ENCODE assay signal across 8 mouse cellular contexts in the genomic region with DNA sequence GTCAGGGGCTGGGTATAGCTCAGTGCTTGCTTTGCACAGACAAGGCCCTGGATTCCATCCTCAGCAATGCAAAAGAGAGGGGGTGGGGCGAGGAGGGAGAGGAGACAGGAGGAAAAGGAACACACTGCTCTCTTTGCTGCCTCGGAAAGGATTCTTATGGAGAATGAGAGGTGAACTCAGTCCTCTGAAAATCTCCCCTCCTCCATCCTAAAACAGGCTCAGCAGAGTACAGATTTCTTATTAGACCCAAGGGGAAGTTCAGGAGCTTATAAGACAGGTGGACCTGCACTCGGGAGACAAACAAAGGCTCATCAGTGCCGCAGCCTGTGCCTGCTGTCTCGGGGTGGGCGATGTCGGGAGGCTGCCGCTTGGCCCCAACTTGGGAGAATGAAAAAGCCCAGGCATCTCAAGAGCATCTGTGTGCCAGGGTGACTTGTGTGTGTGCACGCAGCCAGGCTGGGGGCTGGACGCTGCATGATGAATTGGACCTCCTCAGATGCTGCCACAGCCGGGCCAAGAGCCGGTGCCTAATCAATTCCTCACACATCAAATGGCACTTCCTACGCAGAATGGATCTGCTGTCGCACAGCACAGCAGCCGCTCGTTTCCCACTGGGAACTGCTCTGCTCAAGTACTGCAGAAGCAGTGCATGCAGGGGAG. TPM values are rescaled to one million over a fixed set of nuclear protein-coding genes. Genes with fewer than 3 reads are reported as not detected.
DNase-seq lines count a peak whose midpoint lies in the region; ATAC-seq lines count a peak whose summit lies in the region.

No protein-coding gene starts in this region.

- peak overlapping the region; percentile 41 for H3K9ac ChIP-seq in heart, embryonic 13.5 days
- H3K9ac ChIP-seq in intestine, embryonic 15.5 days = no peak overlapping the region

- H3K27me3 ChIP-seq in heart, embryonic 13.5 days (replicated peaks) = peaks cover 20% of the 10 kb centered on the region
- peaks cover 24% of the 10 kb centered on the region for H3K27me3 ChIP-seq in embryonic facial prominence, embryonic 10.5 days (replicated peaks; ENCODE audit: low read depth, poor library complexity, severe bottlenecking)
- H3K27me3 ChIP-seq in intestine, embryonic 15.5 days (replicated peaks) = no peaks in the 10 kb centered on the region

- H3K27ac ChIP-seq in heart, embryonic 13.5 days (replicated peaks) = no peak overlapping the region
- H3K27ac ChIP-seq in embryonic facial prominence, embryonic 10.5 days (replicated peaks) = peak overlapping the region; percentile 66
- H3K27ac ChIP-seq in intestine, embryonic 15.5 days = no peak overlapping the region

- H3K4me1 ChIP-seq in heart, embryonic 13.5 days = peaks cover 22% of the 10 kb centered on the region
- peaks cover 21% of the 10 kb centered on the region for H3K4me1 ChIP-seq in embryonic facial prominence, embryonic 10.5 days
- H3K4me1 ChIP-seq in intestine, embryonic 15.5 days (replicated peaks) = peaks cover 10% of the 10 kb centered on the region; the same call in 1 of the 2 replicates

- H3K36me3 ChIP-seq in heart, embryonic 13.5 days = no peaks in the 10 kb centered on the region
- no peaks in the 10 kb centered on the region for H3K36me3 ChIP-seq in embryonic facial prominence, embryonic 10.5 days (replicated peaks)
- no peaks in the 10 kb centered on the region for H3K36me3 ChIP-seq in intestine, embryonic 15.5 days

- WGBS in heart, embryonic 13.5 days = 9% methylated on average over 16 of the region's 16 CpGs
- WGBS in embryonic facial prominence, embryonic 10.5 days = 7% methylated on average over 16 of the region's 16 CpGs
- 13% methylated on average over 16 of the region's 16 CpGs for WGBS in intestine, embryonic 15.5 days

- peak overlapping the region; percentile 49 for H3K4me2 ChIP-seq in heart, embryonic 13.5 days
- H3K4me2 ChIP-seq in intestine, embryonic 15.5 days (replicated peaks) = peak overlapping the region; percentile 34

- 0 out of 2 replicates have a peak overlapping the region, but pooled peaks have one; percentile 1 for H3K4me3 ChIP-seq in heart, embryonic 13.5 days
- H3K4me3 ChIP-seq in embryonic facial prominence, embryonic 10.5 days = peak overlapping the region; percentile 46
- no peak overlapping the region for H3K4me3 ChIP-seq in intestine, embryonic 15.5 days (replicated peaks)

- DNase-seq in heart, postnatal 4 days = no peak
- peak; percentile 24 for DNase-seq in embryonic facial prominence, embryonic 10.5 days (ENCODE audit: low spot score)
- DNase-seq in mesoderm, embryonic 11.5 days (ENCODE audit: low read depth, low spot score) = peak; percentile 61
- no peak for DNase-seq in thymus, adult 18-20 months
- DNase-seq in gastrocnemius, postnatal 4 days (ENCODE audit: low spot score in 2 of 2) = no peak

- ATAC-seq in heart, embryonic 13.5 days (ENCODE audit: extremely low read depth, insufficient number of reproducible peaks, low FRiP score, low TSS enrichment) = no peak
- 0 out of 2 replicates have a peak, but pooled peaks have one; percentile 11 for ATAC-seq in intestine, embryonic 15.5 days
- no peak for ATAC-seq in granulocyte monocyte progenitor cell, adult 5-6 weeks (replicated peaks; ENCODE audit: poor library complexity, severe bottlenecking)

- H3K9me3 ChIP-seq in heart, embryonic 13.5 days = no peaks in the 10 kb centered on the region
- no peaks in the 10 kb centered on the region for H3K9me3 ChIP-seq in embryonic facial prominence, embryonic 10.5 days
- H3K9me3 ChIP-seq in intestine, embryonic 15.5 days = no peaks in the 10 kb centered on the region

RNA-seq across cellular contexts. Expression of a gene that starts 31.8 kb away (rescaled TPM):
- 2.4 TPM in 2 replicates for polyA plus RNA-seq in heart, embryonic 13.5 days (2015; fragmentation: Nextera tagmentation; extraction: Ambion mirVana)
- 1 to 10 TPM; 1.8 to 2.4 TPM for total RNA-seq in heart, postnatal 4 days (2021)
- 1.2 and 1.6 TPM in 2 replicates for polyA plus RNA-seq in embryonic facial prominence, embryonic 10.5 days (2016; fragmentation: Nextera tagmentation; extraction: Ambion mirVana)
- polyA plus RNA-seq in intestine, embryonic 15.5 days (2015; fragmentation: Nextera tagmentation; extraction: Ambion mirVana) = 1.9 and 2.1 TPM in 2 replicates
- 1 to 10 TPM; 1.0 to 1.8 TPM for total RNA-seq in gastrocnemius, postnatal 4 days (2021)
- total RNA-seq in granulocyte monocyte progenitor cell, adult 5-6 weeks (2014; fragmentation: Nextera tagmentation) = 1.8 TPM in 1 of 2 replicates, not detected in the other
- total RNA-seq in granulocyte monocyte progenitor cell, adult 5-6 weeks (2017) = 0.52 and 1.2 TPM in 2 replicates

RNA-seq across cellular contexts. Expression of a gene that starts 32.1 kb away (rescaled TPM):
- polyA plus RNA-seq in heart, embryonic 13.5 days (2015; fragmentation: Nextera tagmentation; extraction: Ambion mirVana) = 15.1 and 17.6 TPM in 2 replicates
- total RNA-seq in heart, postnatal 4 days (2021) = 10 to 100 TPM; 23.9 to 25.6 TPM
- polyA plus RNA-seq in embryonic facial prominence, embryonic 10.5 days (2016; fragmentation: Nextera tagmentation; extraction: Ambion mirVana) = 26.9 and 28.5 TPM in 2 replicates
- polyA plus RNA-seq in intestine, embryonic 15.5 days (2015; fragmentation: Nextera tagmentation; extraction: Ambion mirVana) = 24.5 and 24.6 TPM in 2 replicates
- 10 to 100 TPM; 21.0 to 23.6 TPM for total RNA-seq in gastrocnemius, postnatal 4 days (2021)
- 22.3 and 25.4 TPM in 2 replicates for total RNA-seq in granulocyte monocyte progenitor cell, adult 5-6 weeks (2014; fragmentation: Nextera tagmentation)
- total RNA-seq in granulocyte monocyte progenitor cell, adult 5-6 weeks (2017) = 28.5 and 29.5 TPM in 2 replicates

RNA-seq across cellular contexts. Expression of a gene that starts 32.2 kb away (rescaled TPM):
- polyA plus RNA-seq in heart, embryonic 13.5 days (2015; fragmentation: Nextera tagmentation; extraction: Ambion mirVana) = 27.5 and 28.7 TPM in 2 replicates
- 10 to 100 TPM; 83.2 to 85.0 TPM for total RNA-seq in heart, postnatal 4 days (2021)
- 20.4 and 21.0 TPM in 2 replicates for polyA plus RNA-seq in embryonic facial prominence, embryonic 10.5 days (2016; fragmentation: Nextera tagmentation; extraction: Ambion mirVana)
- polyA plus RNA-seq in intestine, embryonic 15.5 days (2015; fragmentation: Nextera tagmentation; extraction: Ambion mirVana) = 22.3 and 27.1 TPM in 2 replicates
- total RNA-seq in gastrocnemius, postnatal 4 days (2021) = 10 to 100 TPM; 37.4 to 45.6 TPM
- total RNA-seq in granulocyte monocyte progenitor cell, adult 5-6 weeks (2014; fragmentation: Nextera tagmentation) = 14.1 and 16.8 TPM in 2 replicates
- 3.3 and 5.0 TPM in 2 replicates for total RNA-seq in granulocyte monocyte progenitor cell, adult 5-6 weeks (2017)

RNA-seq across cellular contexts. Expression of a gene that starts 33.4 kb away (rescaled TPM):
- 50.2 and 54.0 TPM in 2 replicates for polyA plus RNA-seq in heart, embryonic 13.5 days (2015; fragmentation: Nextera tagmentation; extraction: Ambion mirVana)
- total RNA-seq in heart, postnatal 4 days (2021) = 10 to 100 TPM; 48.5 to 50.1 TPM
- polyA plus RNA-seq in embryonic facial prominence, embryonic 10.5 days (2016; fragmentation: Nextera tagmentation; extraction: Ambion mirVana) = 61.7 and 63.6 TPM in 2 replicates
- polyA plus RNA-seq in intestine, embryonic 15.5 days (2015; fragmentation: Nextera tagmentation; extraction: Ambion mirVana) = 57.6 and 62.7 TPM in 2 replicates
- 10 to 100 TPM; 29.3 to 31.7 TPM for total RNA-seq in gastrocnemius, postnatal 4 days (2021)
- total RNA-seq in granulocyte monocyte progenitor cell, adult 5-6 weeks (2014; fragmentation: Nextera tagmentation) = 26.8 and 31.7 TPM in 2 replicates
- total RNA-seq in granulocyte monocyte progenitor cell, adult 5-6 weeks (2017) = 49.5 and 52.1 TPM in 2 replicates

Comparison
In these comparisons a context has a peak if more than half of its experiments do, and no peak if none do; other contexts are left out.
1. DNase-seq: peak in embryonic facial prominence, embryonic 10.5 days (single experiment) and mesoderm, embryonic 11.5 days (single experiment); none in heart, postnatal 4 days (single experiment), thymus, adult 18-20 months (0 of 2) and gastrocnemius, postnatal 4 days (0 of 2).